Mouse (Mus musculus) megakaryocyte, embryonic 14.5 days (primary cell): ENCODE measurements around the gene Epb42.

Experiments
- FLI1 ChIP-seq: IDR thresholded peaks from 2 replicates; pipeline ENCODE4 v1.6.1; 2012; ENCODE audit warnings: low read length, inconsistent platforms, mixed read lengths
- GATA1 ChIP-seq: IDR thresholded peaks from 3 replicates; pipeline ENCODE4 v1.6.1; 2012; ENCODE audit warnings: mixed read lengths, low read length, inconsistent platforms, borderline replicate concordance

DNA sequence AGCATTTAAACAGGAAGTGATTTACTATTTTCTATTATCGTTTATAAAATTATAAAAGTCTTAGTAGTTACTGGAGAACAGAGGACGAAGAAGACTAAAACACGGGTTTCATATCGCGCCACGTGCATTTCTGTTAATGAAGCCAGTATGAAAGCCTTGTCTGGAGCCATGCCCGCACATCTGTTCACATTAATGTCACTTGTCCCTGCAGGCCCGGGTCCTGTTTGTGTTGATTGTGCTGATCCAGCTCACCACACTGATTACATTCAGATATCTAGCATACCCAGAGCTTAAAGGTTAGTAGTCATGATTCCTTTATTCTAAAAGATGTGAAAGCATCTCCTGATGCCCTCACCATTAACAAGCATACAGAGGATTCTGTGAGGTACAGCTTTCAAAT, 38.0 kb downstream of the Epb42 start:
- TF ChIP-seq GATA1 (no peak), FLI1 (no peak)
